Comparison of ENCODE assay signal across 6 mouse cellular contexts in genomic region chr2:29317906-29318470, GRCm38 (mm10).
"Had no signal": no experiment of that assay in that cellular context is flagged by ENCODE, and none has a peak within 500 bp of the region (broad histone marks: within the 10 kb centered on the region; RNA-seq: fewer than 3 reads in every experiment).

No protein-coding gene starts in this region.

- DNase-seq: kidney, adult 2 months; kidney, postnatal 14 days; layer of hippocampus, postnatal 36 days; lung, adult 18-20 months; thymus, adult 2 months; thymus, postnatal 36 days had no signal
